Mouse (Mus musculus) brown adipose tissue, adult 24 weeks (tissue): Measurements from ENCODE around the gene Tnfrsf1a. TPM values are rescaled to one million over a fixed set of nuclear protein-coding genes. Genes with fewer than 3 reads are reported as not detected.
A peak's percentile ranks its signal among the peaks of the same experiment; 100 is the strongest.

Source experiments
- H3K27ac ChIP-seq: fragments of 200-500 bp; replicated peaks from 2 replicates; pipeline ENCODE4 v1.5.1; 2012; ENCODE audit warnings: low read depth, mild to moderate bottlenecking, low read length
- H3K4me1 ChIP-seq: fragments of 200-500 bp; 2 replicates; pipeline ENCODE4 v1.6.1; 2012; ENCODE audit warnings: low read length, mixed read lengths; ENCODE audit not compliant: control insufficient read depth, insufficient read depth, insufficient read length
- H3K4me3 ChIP-seq: fragments of 200-500 bp; 2 replicates; pipeline ENCODE4 v1.5.1; 2012; ENCODE audit warnings: low read depth, mild to moderate bottlenecking, low read length, moderate library complexity; ENCODE audit not compliant: insufficient read depth
- polyA plus RNA-seq: library from polyadenylated mRNA; stranded (reverse); fragments of >200 nt; gene quantifications from 2 replicates; pipeline ENCODE4 v1.2.4, GENCODE M21; 2012; ENCODE audit not compliant: missing spikeins, insufficient read depth, insufficient read length

Tnfrsf1a gene
- polyA plus RNA-seq, 1 experiment: 52.3 TPM

- Histone ChIP-seq H3K4me3 (no peak overlapping the region), H3K27ac (no peak overlapping the region), H3K4me1 (peaks cover 9% of the 10 kb centered on the region)
Observed at GRCm38 (mm10) chr6:125317077-125317476, 32.1 kb upstream of the Tnfrsf1a start.

DNA sequence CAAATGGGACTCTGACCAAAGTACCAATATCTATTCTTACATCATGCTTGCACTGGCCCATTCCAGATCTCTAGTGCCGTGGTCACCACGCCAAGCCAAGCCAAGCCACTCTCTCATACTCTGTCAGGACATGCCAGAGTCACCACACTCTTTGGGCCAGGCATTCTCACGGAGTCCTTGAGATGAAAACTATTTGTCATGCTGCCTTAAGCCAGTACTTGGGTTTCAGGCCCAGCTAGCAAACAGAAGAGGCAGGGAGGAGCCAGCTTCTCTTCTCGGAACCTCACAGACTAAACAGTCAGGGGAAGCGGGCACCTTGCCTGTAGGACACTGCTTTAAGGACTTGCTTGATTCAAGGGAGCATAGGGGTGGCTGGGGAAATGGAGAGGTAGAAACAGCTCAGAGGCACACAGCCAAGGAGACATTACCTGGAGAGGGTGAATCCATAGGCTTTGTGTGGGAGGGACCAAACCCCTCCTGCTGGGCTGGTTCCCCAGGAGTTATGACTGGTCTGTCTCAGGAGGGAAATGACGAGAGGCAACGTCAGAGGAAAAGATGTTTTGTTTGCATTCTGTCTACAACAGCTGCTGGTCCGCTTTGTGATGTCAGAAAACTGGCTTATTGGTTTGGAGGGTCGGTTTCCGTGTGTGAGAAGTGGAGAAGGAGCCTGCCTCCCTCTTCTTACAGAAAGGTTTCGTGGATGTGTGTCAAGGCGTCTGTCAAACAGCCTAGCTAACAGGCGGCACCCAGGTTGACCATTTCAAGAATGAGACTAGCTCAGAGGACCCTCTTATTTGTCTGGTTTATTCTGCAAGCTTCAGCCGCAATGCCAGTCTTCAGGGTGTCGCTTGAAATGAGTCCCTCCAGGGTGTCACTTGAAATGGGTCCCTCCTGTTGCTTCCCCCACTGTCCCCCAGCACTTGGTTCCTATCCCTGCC is 29.9 kb upstream of the Tnfrsf1a start:
- Histone ChIP-seq H3K27ac (no peak overlapping the region), H3K4me3 (no peak overlapping the region), H3K4me1 (peaks cover 3% of the 10 kb centered on the region; the same call in 1 of the 2 replicates)

GRCm38 (mm10) chr6:125319919-125320296 is 29.3 kb upstream of the Tnfrsf1a start:
- H3K27ac ChIP-seq: no peak overlapping the region
- no peaks in the 10 kb centered on the region; the same call in 1 of the 2 replicates for H3K4me1 ChIP-seq
- H3K4me3 ChIP-seq: no peak overlapping the region

GRCm38 (mm10) chr6:125320323-125320722 is 28.8 kb upstream of the Tnfrsf1a start, which contains the start of gene Scnn1a:
Gene Scnn1a (plus strand): TSS chr6:125320659.
- H3K27ac ChIP-seq: no peak within 1 kb of the TSS
- no peak within 1 kb of the TSS for H3K4me3 ChIP-seq
- H3K4me1 ChIP-seq: no peaks in the 10 kb centered on the region; the same call in 1 of the 2 replicates

DNA sequence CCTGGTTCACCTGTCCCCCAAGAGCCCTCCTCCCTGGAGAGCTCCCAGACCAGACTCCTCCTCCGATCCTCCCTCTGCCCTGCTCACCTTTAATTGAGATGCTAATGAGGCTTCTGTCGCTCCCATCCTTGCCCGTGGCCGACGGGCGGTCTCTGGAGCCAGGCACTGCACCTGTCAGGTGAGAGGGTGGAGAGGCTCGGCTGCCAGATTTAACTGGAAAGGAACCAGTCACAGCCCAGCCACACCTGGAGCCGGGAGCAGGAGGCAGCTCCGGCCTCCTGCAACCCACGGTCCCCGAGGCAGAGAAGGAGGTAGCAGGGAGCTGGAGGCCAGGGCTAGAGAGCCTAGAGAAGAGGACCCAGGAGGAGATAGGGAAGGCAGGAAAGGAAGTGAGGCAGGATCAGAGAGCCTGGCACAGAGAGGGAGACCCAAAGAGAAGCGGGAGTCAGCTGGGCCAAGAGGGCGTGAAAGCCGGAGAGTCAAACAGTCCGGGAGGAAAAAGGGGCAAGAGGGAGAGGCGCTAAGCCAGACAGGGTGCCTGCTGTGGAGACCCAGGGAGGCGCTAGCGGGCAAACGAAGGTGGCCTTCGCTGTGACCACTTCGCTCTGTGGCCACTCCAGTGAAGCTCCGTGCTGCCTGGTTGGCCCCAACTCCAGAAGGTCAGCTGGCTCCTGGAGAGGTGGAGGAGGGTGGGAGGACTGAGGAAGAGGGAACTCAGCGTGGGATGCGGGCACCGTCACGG is 27.9 kb upstream of the Tnfrsf1a start:
- no peak overlapping the region for H3K4me3 ChIP-seq
- no peak overlapping the region for H3K27ac ChIP-seq
- H3K4me1 ChIP-seq: no peaks in the 10 kb centered on the region; the same call in 1 of the 2 replicates

- no peaks in the 10 kb centered on the region; the same call in 1 of the 2 replicates for H3K4me1 ChIP-seq
- H3K27ac ChIP-seq: no peak overlapping the region
- no peak overlapping the region for H3K4me3 ChIP-seq
Observed at GRCm38 (mm10) chr6:125322794-125323193, 26.4 kb upstream of the Tnfrsf1a start.

- H3K4me3 ChIP-seq: no peak overlapping the region
Observed at GRCm38 (mm10) chr6:125323547-125323946, 25.6 kb upstream of the Tnfrsf1a start.

DNA sequence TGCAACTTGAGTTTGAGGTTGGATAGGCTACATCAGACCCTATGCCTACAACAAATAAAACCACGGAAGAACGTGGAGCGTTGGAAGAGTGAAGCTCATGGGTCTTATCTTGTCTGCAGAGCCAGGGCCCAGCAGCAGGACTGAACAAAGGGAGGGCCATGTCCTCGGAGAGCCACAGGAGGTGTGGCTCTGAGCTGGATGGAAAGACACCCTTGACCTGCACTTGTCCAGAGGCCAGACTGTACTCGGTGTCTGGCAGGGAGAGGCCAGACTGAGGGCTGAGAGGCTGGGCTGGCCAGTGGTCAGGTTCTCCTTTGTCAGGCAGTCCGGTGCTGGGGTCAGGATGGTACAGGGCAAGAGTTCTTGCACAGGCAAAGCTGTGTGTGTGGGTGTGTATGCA is 23.8 kb upstream of the Tnfrsf1a start:
- H3K27ac ChIP-seq: no peak overlapping the region
- H3K4me3 ChIP-seq: no peak overlapping the region
- H3K4me1 ChIP-seq: no peaks in the 10 kb centered on the region; the same call in 1 of the 2 replicates

More at GRCm38 (mm10) chr6:125323547-125323946, 25.6 kb upstream of the Tnfrsf1a start:
- no peak overlapping the region for H3K27ac ChIP-seq
- no peaks in the 10 kb centered on the region; the same call in 1 of the 2 replicates for H3K4me1 ChIP-seq

GRCm38 (mm10) chr6:125328243-125328642 is 20.9 kb upstream of the Tnfrsf1a start:
- Histone ChIP-seq H3K27ac (no peak overlapping the region), H3K4me3 (no peak overlapping the region), H3K4me1 (no peaks in the 10 kb centered on the region)

DNA sequence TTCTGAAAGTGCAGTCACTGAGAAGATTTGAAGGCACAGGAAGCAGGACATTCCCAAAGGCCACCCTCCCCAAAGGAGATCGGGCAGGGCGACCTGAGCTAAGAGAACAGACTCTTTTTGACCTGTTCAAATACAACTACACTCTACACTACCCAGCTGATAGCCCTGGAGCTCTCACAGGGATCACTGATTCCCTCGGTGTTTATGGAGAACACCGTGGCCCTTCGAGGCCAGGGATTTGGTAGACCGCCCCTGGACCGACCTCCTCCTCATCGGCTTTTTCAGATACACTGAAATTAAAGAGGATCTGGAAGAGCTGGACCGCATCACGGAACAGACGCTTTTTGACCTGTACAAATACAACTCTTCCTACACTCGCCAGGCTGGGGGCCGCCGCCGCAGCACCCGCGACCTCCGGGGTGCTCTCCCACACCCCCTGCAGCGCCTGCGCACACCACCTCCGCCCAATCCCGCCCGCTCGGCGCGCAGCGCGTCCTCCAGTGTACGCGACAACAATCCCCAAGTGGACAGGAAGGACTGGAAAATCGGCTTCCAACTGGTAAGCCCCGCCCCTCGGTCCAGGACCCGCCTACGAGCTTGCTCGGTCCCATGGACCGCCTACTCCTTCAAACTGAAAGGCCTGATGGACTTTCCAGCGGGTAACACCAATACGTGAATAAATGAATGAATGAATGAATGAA is 18.4 kb upstream of the Tnfrsf1a start:
- H3K27ac ChIP-seq: peak overlapping the region; percentile 85

GRCm38 (mm10) chr6:125333112-125333899 is 15.9 kb upstream of the Tnfrsf1a start:
- Histone ChIP-seq H3K4me1 (peaks cover 2% of the 10 kb centered on the region; the same call in 1 of the 2 replicates), H3K4me3 (no peak overlapping the region), H3K27ac (0 out of 2 replicates have a peak overlapping the region, but pooled peaks have one; percentile 3)

More for the DNA sequence above, 18.4 kb upstream of the Tnfrsf1a start:
- H3K4me3 ChIP-seq: peak overlapping the region; percentile 90
- H3K4me1 ChIP-seq: no peaks in the 10 kb centered on the region

DNA sequence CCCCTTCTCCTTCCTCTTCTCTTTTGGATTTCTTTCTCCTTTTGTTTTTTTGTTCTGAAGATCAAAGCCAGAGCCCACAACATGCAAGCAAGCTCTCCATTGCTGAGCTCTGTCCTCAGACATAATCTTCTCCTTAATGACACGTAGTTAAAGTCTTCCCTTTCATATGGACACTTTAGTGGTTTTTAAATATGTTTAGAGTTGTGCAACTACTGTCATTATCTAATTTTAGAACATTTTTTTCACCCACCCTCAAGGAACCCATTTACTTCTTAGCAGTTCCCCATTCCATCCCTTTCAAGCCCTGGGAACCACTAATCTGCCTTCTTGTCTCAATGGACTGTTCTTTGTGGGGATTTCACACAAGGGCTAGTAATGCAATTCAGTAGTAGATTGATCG is 14.8 kb upstream of the Tnfrsf1a start:
- peaks cover 9% of the 10 kb centered on the region for H3K4me1 ChIP-seq
- H3K4me3 ChIP-seq: no peak overlapping the region

DNA sequence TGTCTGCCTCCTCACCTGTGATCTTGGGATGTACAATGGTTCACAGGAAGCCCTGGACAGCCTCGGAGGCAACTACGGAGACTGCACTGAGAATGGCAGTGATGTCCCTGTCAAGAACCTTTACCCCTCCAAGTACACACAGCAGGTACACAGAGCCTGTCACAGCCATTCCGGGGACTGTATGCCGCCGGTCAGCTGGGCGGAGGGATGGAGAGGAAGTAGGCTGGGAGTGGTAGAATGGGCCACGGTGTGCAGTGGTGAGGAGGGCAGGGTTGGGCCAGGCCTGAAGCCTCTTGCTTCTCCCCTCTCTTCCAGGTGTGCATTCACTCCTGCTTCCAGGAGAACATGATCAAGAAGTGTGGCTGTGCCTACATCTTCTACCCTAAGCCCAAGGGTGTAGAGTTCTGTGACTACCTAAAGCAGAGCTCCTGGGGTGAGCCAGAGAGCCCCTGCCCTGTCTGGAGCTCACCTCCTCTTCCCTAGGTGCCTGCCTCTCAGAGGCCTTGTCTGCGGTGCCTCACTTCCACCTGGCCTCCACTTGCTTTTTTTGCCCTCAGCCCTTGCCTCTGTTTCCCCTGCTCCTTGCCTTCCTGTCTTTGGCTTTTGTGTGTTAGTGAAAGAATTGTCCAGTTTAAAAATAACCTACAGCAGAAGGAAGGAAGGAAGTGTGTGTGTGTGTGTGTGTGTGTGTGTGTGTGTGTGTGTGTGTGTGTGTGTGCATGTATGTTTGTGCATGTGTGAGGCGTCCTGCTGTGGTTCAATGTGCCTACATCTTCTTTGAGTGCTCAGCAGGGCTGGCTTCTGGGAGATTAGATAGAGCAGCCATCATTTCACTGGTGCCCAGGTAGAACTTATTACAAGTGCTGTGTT is 10.1 kb upstream of the Tnfrsf1a start:
- H3K4me1 ChIP-seq: peaks cover 28% of the 10 kb centered on the region
- peak overlapping the region; percentile 59 for H3K27ac ChIP-seq
- H3K4me3 ChIP-seq: no peak overlapping the region

More for the DNA sequence above, 14.8 kb upstream of the Tnfrsf1a start:
- no peak overlapping the region for H3K27ac ChIP-seq
